Mouse (Mus musculus): ENCODE measurements around the gene Gm29609. TPM values are rescaled to one million over a fixed set of nuclear protein-coding genes. Genes with fewer than 3 reads are reported as not detected.

Gm29609 gene
- polyA plus RNA-seq, 1 experiment, result not detected

GRCm38 (mm10) chr5:31136730-31137424 lies 42.8 kb downstream of the Gm29609 start:
- Histone ChIP-seq H3K27ac (ENCODE audit: insufficient read depth, low read depth, low read length) (no peak overlapping the region), H3K4me1 (ENCODE audit: control insufficient read depth, insufficient read depth, low read length) (peaks cover 23% of the 10 kb centered on the region), H3K4me3 (ENCODE audit: insufficient read depth, low read depth, low read length) (no peak overlapping the region)
- TF ChIP-seq POLR2A (IDR thresholded peaks at IDR 0.05; ENCODE audit: insufficient read depth, low read depth, low read length) (no peak), CTCF (IDR thresholded peaks at IDR 0.05; ENCODE audit: insufficient read depth, low read depth, low read length) (no peak)
- WGBS, result 1% methylated on average over 33 of the region's 33 CpGs

DNA sequence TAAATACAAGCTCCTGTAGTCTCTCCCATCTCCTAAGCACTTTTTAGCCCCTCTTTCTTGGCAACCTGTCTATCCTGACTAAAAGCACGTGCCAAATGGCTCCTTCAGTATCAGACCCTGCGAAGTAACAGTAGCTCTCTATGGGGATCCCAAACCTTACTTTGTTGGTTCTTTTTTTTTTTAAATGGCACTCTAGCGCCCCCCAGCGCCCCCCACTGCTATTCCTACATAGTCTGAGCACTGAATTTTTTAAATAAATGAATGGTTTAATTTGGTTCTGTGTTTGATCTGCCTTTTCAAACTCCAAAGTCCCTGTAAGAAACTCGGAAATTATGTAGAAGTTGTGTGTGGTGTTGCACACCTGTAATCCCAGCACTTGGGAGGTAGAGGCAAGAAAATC lies 53.7 kb downstream of the Gm29609 start:
- Histone ChIP-seq H3K4me1 (ENCODE audit: control insufficient read depth, insufficient read depth, low read length) (no peaks in the 10 kb centered on the region), H3K4me3 (ENCODE audit: insufficient read depth, low read depth, low read length) (no peak overlapping the region), H3K27ac (ENCODE audit: insufficient read depth, low read depth, low read length) (no peak overlapping the region)
- WGBS, result 38% methylated on average over 5 of the region's 5 CpGs
- no peak for TF ChIP-seq CTCF (IDR thresholded peaks at IDR 0.05; ENCODE audit: insufficient read depth, low read depth, low read length)
- TF ChIP-seq POLR2A (IDR thresholded peaks at IDR 0.05; ENCODE audit: insufficient read depth, low read depth, low read length), result no peak

DNA sequence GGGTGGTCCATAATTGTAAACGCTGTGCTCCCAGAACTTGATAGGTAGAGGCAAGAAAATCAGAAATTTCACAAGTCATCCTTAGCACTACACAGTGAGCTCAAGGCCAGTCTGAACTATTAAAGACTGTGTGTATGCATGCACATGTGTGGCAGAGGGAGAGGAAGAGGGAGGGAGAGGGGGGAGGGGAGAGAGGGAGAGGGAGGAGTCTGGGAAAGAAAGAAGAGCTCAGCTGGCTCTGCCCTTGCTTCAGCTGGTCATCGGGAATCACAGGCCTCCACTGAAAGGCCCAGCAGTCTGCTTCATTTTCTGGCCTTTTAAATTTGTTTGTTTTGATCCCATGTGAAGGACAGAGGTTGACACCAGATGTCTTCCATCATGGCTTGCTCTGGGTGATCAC lies 56.2 kb downstream of the Gm29609 start:
- TF ChIP-seq CTCF (IDR thresholded peaks at IDR 0.05; ENCODE audit: insufficient read depth, low read depth, low read length) (no peak), POLR2A (IDR thresholded peaks at IDR 0.05; ENCODE audit: insufficient read depth, low read depth, low read length) (no peak)
- 43% methylated on average over 2 of the region's 2 CpGs for WGBS

DNA sequence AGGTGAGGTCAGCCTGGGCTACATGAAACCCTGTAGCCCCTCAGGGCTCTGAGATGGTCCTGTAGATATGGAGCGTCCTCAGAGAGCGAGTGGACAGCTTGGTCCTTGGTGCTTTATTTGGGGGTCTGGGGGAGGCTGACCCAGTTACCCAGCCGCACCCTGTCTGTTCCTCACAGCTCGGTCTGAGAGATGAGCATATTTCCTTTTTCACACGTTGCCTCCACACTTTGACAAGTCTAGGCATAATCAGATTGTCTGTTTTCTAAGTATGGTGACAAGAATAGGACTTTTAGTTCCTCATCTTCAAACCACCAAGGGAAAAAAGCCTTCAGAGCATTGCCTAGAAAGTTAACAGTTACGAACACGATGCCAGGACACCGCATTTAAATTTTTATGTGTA lies 58.6 kb downstream of the Gm29609 start:
- Histone ChIP-seq H3K4me3 (ENCODE audit: insufficient read depth, low read depth, low read length) (no peak overlapping the region), H3K4me1 (ENCODE audit: control insufficient read depth, insufficient read depth, low read length) (no peaks in the 10 kb centered on the region), H3K27ac (ENCODE audit: insufficient read depth, low read depth, low read length) (no peak overlapping the region)
- TF ChIP-seq POLR2A (IDR thresholded peaks at IDR 0.05; ENCODE audit: insufficient read depth, low read depth, low read length) (no peak), CTCF (IDR thresholded peaks at IDR 0.05; ENCODE audit: insufficient read depth, low read depth, low read length) (no peak)
- 84% methylated on average over 8 of the region's 8 CpGs for WGBS

More for the DNA sequence above, 56.2 kb downstream of the Gm29609 start:
- H3K4me1 ChIP-seq (ENCODE audit: control insufficient read depth, insufficient read depth, low read length), result no peaks in the 10 kb centered on the region
- no peak overlapping the region for H3K4me3 ChIP-seq (ENCODE audit: insufficient read depth, low read depth, low read length)
- no peak overlapping the region for H3K27ac ChIP-seq (ENCODE audit: insufficient read depth, low read depth, low read length)

DNA sequence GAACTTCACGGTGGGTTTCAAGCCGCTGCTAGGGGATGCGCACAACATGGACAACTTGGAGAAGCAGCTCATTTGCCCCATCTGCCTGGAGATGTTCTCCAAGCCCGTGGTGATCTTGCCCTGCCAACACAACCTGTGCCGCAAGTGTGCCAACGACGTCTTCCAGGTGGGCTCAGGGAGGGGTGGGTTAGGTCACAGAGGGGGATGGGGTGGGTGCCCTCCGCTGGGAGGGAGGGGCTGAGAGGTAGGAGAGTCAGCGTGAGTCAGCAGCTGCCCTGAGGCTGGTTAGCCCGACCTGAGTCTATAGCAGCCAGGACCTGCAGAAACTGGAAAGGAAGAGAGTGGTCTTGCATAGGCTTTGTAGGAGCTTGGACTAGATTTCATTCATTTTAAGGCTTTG lies 62.8 kb downstream of the Gm29609 start:
- Histone ChIP-seq H3K4me1 (ENCODE audit: control insufficient read depth, insufficient read depth, low read length) (no peaks in the 10 kb centered on the region), H3K4me3 (ENCODE audit: insufficient read depth, low read depth, low read length) (no peak overlapping the region), H3K27ac (ENCODE audit: insufficient read depth, low read depth, low read length) (no peak overlapping the region)
- 35% methylated on average over 10 of the region's 10 CpGs for WGBS
- TF ChIP-seq CTCF (IDR thresholded peaks at IDR 0.05; ENCODE audit: insufficient read depth, low read depth, low read length), result no peak
- TF ChIP-seq POLR2A (IDR thresholded peaks at IDR 0.05; ENCODE audit: insufficient read depth, low read depth, low read length), result no peak

GRCm38 (mm10) chr5:31116354-31116753 lies 63.4 kb downstream of the Gm29609 start, which contains the start of gene Trim54:
Gene Trim54, plus strand, starts transcription at chr5:31116712.
- whole genome bisulfite sequencing, result 50% methylated on average over 3 of the region's 3 CpGs
- Histone ChIP-seq H3K4me1 (ENCODE audit: control insufficient read depth, insufficient read depth, low read length) (no peaks in the 10 kb centered on the region), H3K4me3 (ENCODE audit: insufficient read depth, low read depth, low read length) (no peak within 1 kb of the TSS), H3K27ac (ENCODE audit: insufficient read depth, low read depth, low read length) (no peak within 1 kb of the TSS)
- TF ChIP-seq POLR2A (IDR thresholded peaks at IDR 0.05; ENCODE audit: insufficient read depth, low read depth, low read length) (no peak), CTCF (IDR thresholded peaks at IDR 0.05; ENCODE audit: insufficient read depth, low read depth, low read length) (no peak)

DNA sequence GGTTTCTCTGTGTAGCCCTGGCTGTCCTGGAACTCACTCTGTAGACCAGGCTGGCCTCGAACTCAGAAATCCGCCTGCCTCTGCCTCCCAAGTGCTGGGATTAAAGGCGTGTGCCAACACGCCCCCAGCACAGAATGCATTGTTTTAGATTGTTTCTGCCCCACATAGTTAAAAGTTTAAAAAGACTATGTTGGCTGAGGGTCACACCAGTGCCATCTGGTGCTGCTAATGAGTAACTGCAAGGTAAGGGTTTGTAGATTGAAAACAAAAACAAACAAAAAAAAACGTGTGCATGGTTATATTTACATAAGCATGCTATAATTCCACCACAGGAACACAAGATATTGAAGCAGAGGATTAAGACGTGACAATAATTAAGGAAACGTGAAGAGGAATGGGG lies 68.9 kb downstream of the Gm29609 start:
- Histone ChIP-seq H3K4me3 (ENCODE audit: insufficient read depth, low read depth, low read length) (no peak overlapping the region), H3K4me1 (ENCODE audit: control insufficient read depth, insufficient read depth, low read length) (no peaks in the 10 kb centered on the region), H3K27ac (ENCODE audit: insufficient read depth, low read depth, low read length) (no peak overlapping the region)
- 27% methylated on average over 7 of the region's 7 CpGs for WGBS
- TF ChIP-seq CTCF (IDR thresholded peaks at IDR 0.05; ENCODE audit: insufficient read depth, low read depth, low read length) (no peak), POLR2A (IDR thresholded peaks at IDR 0.05; ENCODE audit: insufficient read depth, low read depth, low read length) (no peak)

GRCm38 (mm10) chr5:31108000-31108490 lies 71.7 kb downstream of the Gm29609 start, which contains the start of gene Slc30a3:
Gene Slc30a3, minus strand, starts transcription at chr5:31108237.
- Histone ChIP-seq H3K27ac (ENCODE audit: insufficient read depth, low read depth, low read length) (no peak within 1 kb of the TSS), H3K4me3 (ENCODE audit: insufficient read depth, low read depth, low read length) (no peak within 1 kb of the TSS), H3K4me1 (ENCODE audit: control insufficient read depth, insufficient read depth, low read length) (no peaks in the 10 kb centered on the region)
- WGBS, result 95% methylated on average over 18 of the region's 18 CpGs
- TF ChIP-seq CTCF (IDR thresholded peaks at IDR 0.05; ENCODE audit: insufficient read depth, low read depth, low read length) (no peak), POLR2A (IDR thresholded peaks at IDR 0.05; ENCODE audit: insufficient read depth, low read depth, low read length) (no peak)

GRCm38 (mm10) chr5:31105814-31106335 lies 73.8 kb downstream of the Gm29609 start, which contains the start of gene Dnajc5g:
Gene Dnajc5g, plus strand, starts transcription at chr5:31106285.
- no peak within 1 kb of the TSS for H3K27ac ChIP-seq (ENCODE audit: insufficient read depth, low read depth, low read length)
- no peak for TF ChIP-seq POLR2A (IDR thresholded peaks at IDR 0.05; ENCODE audit: insufficient read depth, low read depth, low read length)
- no peak for TF ChIP-seq CTCF (IDR thresholded peaks at IDR 0.05; ENCODE audit: insufficient read depth, low read depth, low read length)
- WGBS, result 88% methylated on average over 9 of the region's 9 CpGs
- no peaks in the 10 kb centered on the region for H3K4me1 ChIP-seq (ENCODE audit: control insufficient read depth, insufficient read depth, low read length)
- H3K4me3 ChIP-seq (ENCODE audit: insufficient read depth, low read depth, low read length), result no peak within 1 kb of the TSS
